Mouse (Mus musculus) cerebral cortex, adult 2 months (tissue): ENCODE results near the gene Capn8.

Source experiments
- WGBS: fragments of 180-500 bp; shearing (Covaris S2); methylation state at CpG from one replicate; pipeline ENCODE4 v1.1.7; 2018; 5-methylcytosine and 5-hydroxymethylcytosine counted together

Capn8 gene

DNA sequence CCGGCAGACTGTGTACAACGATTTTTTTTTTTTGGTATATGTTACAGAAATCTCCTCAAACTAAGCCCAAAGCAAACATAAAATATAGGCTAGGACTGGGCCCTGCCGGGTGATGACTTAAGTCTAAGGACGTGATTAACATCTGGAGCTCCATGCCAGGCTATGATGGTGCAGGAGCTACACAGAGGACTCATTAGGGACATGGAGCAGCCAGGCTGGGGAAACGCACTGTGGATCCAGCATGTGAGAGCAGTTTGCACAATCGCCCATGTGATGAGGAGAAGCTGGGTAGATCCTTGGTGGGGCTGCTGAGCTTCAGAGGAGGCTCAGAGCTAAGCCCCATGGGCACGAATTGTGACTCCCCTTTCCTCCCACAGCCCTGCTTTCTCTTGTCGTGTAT lies 14.0 kb upstream of the Capn8 start:
- 58% methylated on average over 8 of the region's 8 CpGs for WGBS

DNA sequence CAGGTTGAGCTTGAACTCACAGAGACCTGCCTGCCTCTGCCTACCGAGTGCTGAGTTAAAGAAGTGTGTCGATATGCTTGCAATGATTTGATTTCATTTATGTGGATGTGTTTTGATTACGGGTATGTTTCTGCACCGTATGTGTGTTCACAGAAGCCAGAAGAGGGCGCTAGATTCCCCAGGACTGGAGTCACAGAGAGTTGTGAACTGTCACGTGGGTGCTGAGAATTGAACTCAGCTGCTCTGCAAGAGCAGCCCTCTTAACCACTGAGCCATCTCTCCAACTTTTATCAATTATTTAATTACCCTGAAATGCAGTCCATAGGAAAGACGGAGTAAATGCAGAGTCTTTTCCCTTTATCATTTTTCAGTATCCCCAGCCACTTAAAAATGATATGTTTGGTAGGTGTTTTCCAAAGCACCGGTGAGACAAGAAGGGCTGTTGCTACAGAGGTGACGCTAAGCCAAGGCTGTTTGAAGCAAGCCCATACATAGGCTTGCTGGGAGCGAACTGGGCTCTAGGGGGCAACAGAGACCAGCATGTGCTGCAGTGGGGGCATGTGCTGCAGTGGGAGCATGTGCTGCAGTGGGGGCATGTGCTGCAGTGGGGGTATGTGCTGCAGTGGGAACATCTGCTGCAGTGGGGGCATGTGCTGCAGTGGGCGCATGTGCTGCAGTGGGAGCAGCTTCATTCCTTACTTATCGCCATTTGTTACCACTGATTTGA lies 11.0 kb upstream of the Capn8 start:
- WGBS = 54% methylated on average over 12 of the region's 12 CpGs

GRCm38 (mm10) chr1:182558271-182558670 lies 6.5 kb upstream of the Capn8 start:
- WGBS = 53% methylated on average over 4 of the region's 4 CpGs

DNA sequence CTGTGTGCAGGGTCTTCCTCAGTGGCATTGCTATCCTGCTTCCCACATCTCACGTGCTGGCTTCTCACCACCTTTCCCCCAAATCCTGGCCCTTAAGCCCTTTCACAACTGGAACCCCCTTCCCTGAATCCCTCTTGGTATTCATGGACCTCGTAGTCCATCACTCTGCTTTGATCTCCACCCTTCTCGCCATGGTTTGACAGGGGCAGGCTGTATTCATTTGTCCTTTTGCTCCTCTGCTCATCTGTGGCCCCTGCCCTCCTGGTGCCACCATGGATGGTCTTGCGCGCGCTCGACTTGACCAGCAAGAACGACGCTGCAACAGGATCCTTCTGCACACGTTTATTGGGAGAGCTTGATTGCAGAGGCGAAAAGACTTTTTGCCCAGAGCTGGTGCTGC lies 5.3 kb upstream of the Capn8 start:
- 90% methylated on average over 11 of the region's 11 CpGs for WGBS

GRCm38 (mm10) chr1:182560390-182561098 lies 4.3 kb upstream of the Capn8 start:
- 18% methylated on average over 3 of the region's 3 CpGs for WGBS

DNA sequence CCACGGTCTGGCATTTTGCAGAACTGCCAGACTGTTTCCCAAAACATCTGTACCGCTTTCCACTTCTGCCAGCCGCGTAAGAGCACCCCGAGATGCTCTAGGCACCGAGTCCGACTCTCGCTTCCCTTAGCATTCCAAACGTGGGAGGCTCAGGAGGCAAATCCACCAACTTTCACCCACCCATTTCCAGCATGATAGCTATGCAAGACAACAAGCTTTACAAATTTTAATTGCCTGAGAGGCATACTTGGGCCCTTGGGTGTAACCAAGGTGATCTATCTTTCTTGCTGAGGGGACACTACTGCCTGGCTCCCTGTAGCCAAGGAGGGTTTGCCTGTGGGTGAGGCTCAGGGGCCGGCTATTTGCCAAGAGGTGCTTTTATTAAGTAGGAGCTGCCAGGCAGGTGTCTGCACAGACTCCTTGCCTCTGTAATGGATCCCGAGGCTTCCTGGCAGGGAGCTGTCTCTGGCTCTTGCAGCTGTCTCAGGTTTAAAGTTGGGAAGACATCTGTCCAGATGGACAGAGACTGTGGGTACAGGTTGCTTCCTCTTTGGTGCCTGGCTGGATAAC lies 2.8 kb upstream of the Capn8 start:
- WGBS = 58% methylated on average over 11 of the region's 11 CpGs

DNA sequence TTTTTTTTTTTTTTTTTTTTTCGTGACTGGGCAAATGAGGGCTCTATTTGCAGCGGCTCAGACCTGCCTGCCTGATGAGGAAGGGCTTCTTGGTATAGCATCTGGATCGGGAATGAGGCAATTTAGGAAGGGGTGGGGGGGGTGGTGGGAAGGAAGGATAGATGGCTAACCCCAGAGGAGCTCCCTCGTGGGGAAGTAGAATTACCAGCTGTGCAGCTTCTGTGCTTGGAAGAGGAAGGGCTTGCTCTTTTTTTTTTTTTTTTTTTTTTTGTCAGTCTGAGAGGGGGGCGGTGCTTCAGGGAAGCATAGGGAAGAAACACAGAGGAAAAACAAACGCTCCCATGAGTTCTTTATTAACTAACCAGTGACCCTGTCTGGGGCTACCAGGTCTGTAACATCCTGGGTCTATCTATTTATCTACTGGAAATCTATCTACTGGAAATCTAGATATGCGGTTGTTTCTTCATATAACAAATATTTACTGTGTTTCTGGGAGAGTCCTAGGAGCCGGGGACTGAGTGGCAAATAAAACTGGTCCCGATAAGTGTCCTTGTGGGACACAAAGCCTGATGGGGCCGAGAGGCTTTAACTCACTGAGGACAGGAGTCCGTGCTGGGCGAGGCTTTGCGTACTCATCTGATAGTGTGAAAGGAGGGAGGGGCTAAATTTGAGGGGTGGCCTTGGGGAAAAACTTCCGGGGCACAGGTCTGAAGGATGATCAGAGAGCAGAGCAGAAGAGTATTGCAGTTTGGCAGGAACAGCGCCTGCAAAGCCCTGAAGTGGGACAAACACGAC lies 2.0 kb upstream of the Capn8 start:
- 61% methylated on average over 16 of the region's 16 CpGs for WGBS

- 89% methylated on average over 6 of the region's 6 CpGs for WGBS
Observed at GRCm38 (mm10) chr1:182565351-182565835, 586 bp downstream of the Capn8 start.

GRCm38 (mm10) chr1:182571148-182571547 lies 6.3 kb downstream of the Capn8 start:
- 66% methylated on average over 3 of the region's 3 CpGs for WGBS

- 91% methylated on average over 11 of the region's 11 CpGs for WGBS
Observed at GRCm38 (mm10) chr1:182571973-182572372, 7.2 kb downstream of the Capn8 start.

DNA sequence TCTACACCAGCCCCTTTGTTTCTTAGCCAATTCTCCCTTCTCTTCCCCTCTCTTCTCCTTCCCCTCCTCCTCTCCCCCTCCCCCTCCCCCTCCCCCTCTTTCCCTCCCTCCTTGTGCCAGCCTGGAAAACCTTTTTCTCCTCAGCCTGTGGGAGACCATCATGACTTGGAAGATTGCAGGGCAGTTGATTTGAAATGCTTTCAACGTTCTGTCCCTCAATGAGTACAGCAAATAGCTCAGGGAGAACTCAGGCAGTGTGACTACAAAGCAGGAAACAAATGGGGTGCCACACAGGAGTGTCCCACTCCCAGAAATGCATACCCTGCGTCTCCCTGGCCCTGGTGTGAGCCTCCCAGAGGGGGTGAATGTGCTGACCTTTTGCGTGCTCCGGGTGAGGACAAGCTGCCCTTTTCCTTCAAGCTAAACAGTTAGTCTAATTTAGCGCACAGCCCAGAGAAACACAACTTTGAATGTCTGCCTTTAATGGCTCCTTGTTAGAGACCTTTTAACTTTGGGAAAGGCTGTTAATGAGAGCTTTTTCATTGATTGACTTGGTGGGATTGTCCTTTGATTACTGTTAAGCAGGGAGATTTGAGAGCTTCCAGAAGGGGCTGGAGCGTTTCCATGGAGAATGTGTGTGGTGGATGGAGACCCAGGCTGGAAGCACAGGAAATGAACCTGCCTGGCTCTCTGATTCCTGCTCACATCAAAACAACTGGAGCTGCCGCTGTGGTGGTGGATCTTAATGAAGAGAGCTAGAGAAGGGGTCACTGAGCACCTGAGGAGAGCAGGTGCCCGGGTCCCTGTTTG lies 9.3 kb downstream of the Capn8 start:
- whole genome bisulfite sequencing = 43% methylated on average over 8 of the region's 8 CpGs

GRCm38 (mm10) chr1:182574666-182575049 lies 9.9 kb downstream of the Capn8 start:
- WGBS = 66% methylated on average over 4 of the region's 4 CpGs

GRCm38 (mm10) chr1:182584169-182584568 lies 19.4 kb downstream of the Capn8 start:
- 80% methylated on average over 6 of the region's 6 CpGs for WGBS

DNA sequence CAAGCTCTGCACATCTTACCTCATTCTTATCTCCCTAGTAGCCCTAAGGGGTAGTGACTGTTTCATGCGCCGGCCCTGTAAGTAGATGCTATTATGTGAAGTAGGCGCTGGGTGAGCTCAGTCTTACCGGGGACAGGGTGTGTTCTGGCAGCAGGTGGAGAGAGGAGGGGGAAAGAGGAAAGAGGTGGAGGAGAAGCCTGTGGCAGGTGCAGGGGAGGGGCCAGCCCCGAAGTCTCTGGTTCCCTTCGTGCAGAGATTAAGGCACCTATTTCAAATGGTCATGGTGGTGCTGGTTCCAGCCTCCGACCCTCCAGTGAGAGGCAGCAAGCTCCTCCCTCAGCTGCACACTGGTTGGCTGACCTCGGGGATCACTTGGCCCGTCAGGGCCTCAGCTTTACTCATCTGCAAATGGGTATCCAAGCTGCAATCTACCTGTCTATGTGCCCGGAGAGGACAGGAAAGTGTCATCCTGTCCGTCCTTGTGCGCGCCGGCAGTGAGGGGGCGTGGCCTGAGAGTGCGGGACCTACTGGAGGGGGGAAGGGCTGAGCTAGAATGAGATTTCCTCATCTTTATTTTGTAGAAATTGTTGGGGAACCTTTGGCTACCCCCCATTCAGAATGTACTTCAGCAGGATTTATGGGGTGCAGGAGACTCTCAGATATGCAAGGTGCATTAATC lies 20.5 kb downstream of the Capn8 start:
- 28% methylated on average over 16 of the region's 16 CpGs for WGBS

- WGBS = 92% methylated on average over 4 of the region's 4 CpGs
Observed at GRCm38 (mm10) chr1:182587706-182588105, 22.9 kb downstream of the Capn8 start.

GRCm38 (mm10) chr1:182591491-182591890 lies 26.7 kb downstream of the Capn8 start:
- WGBS = 63% methylated on average over 7 of the region's 7 CpGs

DNA sequence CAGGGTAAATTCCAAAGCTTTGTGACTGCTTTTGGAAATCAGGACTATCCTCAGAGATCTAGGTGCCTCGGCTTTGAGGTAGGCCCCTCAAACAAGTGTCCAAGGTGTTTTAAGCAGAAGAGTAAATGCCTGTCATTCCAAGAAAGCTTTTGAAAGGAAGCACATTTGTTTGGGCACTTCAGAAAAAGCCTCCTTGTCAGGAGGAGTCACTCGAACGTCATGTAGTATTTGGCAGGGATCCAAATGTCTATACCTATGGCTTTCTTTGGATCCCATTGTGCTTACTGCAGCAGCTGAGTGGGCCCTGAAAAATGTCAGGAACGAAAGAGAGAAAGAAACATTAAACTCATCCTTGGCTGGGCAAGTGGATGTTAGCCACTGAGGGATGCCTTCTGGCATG lies 27.6 kb downstream of the Capn8 start:
- 49% methylated on average over 4 of the region's 4 CpGs for WGBS

DNA sequence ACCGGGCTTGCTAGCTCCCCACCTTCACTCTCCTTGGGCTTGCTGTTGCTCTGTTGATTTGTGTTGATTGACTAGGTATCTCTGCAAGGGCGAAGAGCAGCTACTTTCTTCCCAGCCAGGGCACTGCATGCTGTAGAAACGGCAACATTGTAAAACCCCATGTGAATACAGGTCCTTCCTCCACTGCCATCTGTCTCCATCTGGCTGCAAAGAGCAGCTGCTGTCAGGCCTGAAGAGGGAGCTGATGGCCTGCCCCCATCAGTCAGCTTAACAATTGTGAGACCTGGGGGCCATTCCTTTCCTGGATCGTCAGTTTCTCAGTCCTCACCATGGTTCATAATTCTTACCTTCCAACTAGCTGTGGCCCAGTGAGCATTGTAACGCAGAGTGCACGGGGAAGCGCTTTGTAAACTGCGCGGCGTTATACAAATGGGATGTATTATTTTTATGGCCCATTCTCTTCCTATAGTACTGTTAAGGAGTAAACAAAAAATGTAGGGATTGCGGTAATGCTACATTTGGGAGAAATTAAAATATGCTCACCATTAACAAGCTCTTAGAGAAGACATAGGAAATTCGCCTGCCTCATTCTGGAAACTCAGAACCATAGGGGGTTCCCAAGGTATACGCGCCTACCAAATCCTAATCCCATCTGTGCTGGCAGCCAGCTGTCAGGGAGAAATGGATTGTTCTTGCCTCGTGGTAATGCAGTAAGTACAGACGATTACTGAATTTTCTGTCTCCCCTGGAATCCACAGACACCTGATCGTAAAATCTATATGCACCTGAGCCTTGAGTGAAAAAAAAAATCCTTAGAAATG lies 40.7 kb downstream of the Capn8 start:
- 86% methylated on average over 17 of the region's 17 CpGs for WGBS

DNA sequence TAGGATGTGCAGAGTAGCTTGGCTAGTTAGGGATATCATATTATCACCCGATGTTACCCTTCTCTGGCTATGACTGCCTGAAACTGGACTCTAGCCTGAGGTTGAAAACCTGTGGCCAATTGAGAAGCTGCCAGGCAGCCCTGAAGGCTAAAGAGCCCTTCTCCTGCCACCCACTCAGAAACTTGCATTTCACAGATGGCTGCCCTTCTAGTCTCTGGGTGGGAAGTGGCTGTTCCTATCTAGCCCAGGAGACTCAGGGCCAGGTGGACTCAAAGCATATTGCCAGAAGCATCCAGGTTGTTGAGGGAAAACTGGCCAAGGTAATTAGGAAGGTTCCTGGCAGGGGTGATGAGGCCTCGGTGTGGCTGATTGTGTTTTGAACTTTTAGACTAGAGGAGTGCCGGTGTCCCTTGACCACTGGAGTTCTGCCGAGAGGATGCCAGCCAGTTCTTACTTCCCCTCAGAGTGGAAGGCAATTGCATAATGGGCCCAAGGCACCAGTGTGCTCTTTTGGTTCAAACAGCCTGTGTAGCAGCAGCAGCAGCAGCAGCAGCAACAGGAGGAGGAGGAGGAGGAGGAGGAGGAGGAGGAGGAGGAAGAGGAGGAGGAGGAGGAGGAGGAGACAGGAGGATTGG lies 45.0 kb downstream of the Capn8 start:
- WGBS = 63% methylated on average over 4 of the region's 4 CpGs
